Mouse (Mus musculus): ENCODE results near the gene Krt23.

DNA sequence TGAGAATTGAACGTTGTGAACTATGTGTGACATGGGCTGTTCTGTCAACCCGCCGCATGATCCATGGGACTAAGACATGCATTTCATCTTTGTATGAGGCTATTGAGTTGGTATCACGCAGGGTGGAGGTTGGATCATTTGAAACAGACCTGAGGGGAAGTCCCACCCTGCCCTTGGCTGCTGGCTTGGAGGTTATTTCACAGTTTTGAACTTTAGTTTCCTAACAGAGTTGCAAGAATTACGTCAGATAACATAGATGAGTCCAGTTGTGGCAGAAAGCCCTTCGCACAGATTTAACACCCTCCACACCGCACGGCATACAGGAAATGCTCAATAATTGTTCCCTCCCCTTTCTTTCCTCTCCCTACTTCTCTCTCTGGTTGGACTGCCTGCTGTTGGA lies 1.9 kb downstream of the Krt23 start:
- TF ChIP-seq MAX (IDR thresholded peaks at IDR 0.05) (no peak), FOSL1 (IDR thresholded peaks at IDR 0.05; ENCODE audit: insufficient read depth, low read length, poor library complexity, severe bottlenecking) (no peak), CTCF (IDR thresholded peaks at IDR 0.05; ENCODE audit: control insufficient read depth, insufficient read depth, insufficient read length) (no peak), MYOD1 (IDR thresholded peaks at IDR 0.05; ENCODE audit: control insufficient read depth, insufficient read length, low read depth) (no peak), MYOG (IDR thresholded peaks at IDR 0.05; ENCODE audit: control insufficient read depth, extremely low read depth, insufficient read length) (no peak), CEBPB (IDR thresholded peaks at IDR 0.05; ENCODE audit: low read depth) (no peak)

Measured in C2C12 (cell line).